Mouse (Mus musculus) naive thymus-derived CD4-positive, alpha-beta T cell, adult 2 months (primary cell): ENCODE results near the gene Xrcc4.
"Not testable (repeated sequence)": the region's sequence is repeated elsewhere in the genome, so short reads cannot be mapped to it uniquely, and the experiment has no call there.

ENCODE experiments used
- DNase-seq: peaks from one replicate; pipeline ENCODE4 v3.0.0-alpha.2; 2011; ENCODE audit warnings: low read depth

The Xrcc4 gene

GRCm38 (mm10) chr13:89812169-89812568 lies 277.2 kb downstream of the Xrcc4 start:
- DNase-seq, result no peak

DNA sequence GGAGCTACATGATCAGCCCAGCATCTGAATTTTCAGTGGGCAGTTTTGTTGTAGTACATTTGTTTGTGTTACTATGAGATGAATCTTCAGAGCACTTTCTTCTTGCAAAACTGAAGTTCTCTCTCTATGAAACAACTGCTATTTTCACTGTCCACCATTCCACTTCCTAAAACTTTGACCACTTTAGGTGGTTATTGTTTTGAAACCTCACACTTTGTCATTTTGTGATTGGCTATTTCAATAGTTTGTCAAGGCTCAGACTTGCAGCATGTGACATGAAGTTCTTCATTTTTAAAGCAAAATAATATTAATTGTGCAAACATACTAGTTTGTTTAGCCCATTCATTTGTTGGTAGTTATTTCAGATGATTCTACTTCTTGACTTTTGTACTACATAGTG lies 280.4 kb downstream of the Xrcc4 start:
- DNase-seq, result no peak

DNA sequence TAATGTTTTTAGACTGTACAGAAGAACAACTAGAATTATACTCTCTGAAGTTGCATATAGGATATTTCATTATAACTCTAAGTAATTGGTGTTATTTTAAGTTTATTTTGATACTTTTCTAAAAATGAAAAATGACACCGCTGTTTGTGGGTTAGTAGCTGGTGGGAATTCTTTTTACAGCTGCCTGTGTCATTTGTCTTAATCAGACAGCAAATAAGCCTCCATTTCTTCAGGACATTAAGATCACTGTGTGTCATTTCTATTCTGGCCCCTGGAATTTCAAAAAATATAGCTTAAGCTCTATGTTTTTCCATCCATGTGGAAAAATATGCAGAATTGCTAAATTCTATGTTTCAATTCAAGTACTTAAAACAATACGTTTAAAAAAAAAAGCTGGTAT lies 287.5 kb downstream of the Xrcc4 start:
- DNase-seq, result no peak

DNA sequence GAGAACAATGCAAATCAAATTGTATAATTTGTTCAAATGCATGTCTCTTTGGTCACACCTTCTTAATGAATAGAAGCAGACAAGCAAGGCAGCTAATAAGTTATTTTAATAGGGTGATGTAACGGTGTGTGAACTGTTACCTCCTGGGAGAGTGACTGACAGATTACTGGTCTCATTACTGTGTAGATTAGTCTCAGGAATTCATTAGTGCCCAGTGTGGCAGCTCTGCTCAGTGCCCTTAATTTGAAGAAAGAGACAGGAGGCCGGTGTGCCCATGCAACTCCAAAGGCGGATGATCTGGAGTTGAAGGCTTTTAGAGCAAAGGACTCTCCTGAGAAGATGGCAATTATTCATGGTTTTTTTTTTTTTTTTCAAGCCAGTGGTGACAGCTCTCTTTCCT lies 291.7 kb downstream of the Xrcc4 start:
- DNase-seq, result no peak

DNA sequence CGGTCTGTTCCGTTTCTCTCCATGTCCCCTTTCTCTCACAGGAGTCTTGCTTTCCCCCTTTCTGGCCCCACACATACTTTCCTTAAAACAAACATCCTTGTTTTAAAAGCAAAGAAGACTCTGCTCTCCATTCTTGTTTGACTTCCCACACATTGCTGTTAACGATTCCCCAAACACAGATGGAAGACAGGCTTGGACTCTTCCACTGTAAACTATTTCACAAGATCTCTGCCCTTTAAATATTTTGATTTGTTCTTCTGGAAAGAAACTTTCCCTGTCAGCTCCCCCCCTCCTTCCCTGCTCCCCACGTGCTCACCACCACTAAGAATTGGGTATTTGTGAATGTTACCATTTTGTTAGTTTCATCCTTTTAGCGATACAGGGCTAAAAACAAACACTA lies 297.9 kb downstream of the Xrcc4 start:
- no peak for DNase-seq

DNA sequence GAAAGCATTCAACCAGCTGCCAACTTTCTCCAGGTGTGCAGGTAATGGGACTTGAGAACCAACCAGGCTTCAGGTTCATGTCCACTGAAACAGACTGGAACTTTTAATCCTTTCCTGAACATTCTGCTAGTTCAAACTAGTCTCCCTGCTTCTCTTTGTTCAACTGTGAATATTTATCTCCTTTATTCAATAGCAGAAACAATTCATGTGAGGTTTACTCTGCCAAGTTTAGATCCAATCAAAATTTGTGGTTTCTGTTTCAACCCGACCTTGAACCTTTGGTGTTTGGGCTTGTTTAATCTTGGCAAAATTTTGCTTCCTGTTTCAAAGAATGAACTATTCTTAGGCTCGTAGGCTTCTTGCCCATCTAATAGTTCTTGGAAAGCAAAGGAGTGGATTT lies 306.5 kb downstream of the Xrcc4 start:
- DNase-seq, result no peak

GRCm38 (mm10) chr13:89780276-89780675 lies 309.1 kb downstream of the Xrcc4 start:
- no peak for DNase-seq

- DNase-seq, result peak; percentile 24
Measured at GRCm38 (mm10) chr13:89779208-89779911, 310.0 kb downstream of the Xrcc4 start.

GRCm38 (mm10) chr13:89777764-89778163 lies 311.6 kb downstream of the Xrcc4 start:
- DNase-seq, result no peak

- no peak for DNase-seq
Measured at GRCm38 (mm10) chr13:89777146-89777545, 312.3 kb downstream of the Xrcc4 start.

GRCm38 (mm10) chr13:89766551-89766950 lies 322.9 kb downstream of the Xrcc4 start:
- DNase-seq, result no peak

DNA sequence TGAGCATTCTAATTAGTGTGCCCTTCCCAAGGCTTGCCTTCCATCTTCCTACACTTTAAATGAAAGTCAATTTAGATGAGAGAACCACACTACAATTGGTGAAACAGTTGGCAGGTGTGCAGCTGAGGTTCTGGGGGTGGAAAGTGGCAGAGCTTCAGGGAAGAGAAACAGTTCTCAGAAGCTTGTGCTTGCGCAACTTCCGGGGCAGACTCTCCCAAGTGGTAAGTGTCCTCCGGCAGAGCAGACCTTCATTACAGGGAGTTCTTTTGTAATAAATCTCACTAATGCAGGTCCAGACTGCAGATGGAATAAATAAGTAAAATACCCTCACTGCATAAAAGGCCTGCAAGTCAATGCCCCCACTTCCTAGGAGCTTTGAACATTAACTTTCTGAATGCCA lies 323.4 kb downstream of the Xrcc4 start:
- no peak for DNase-seq

- DNase-seq, result no peak
Measured at GRCm38 (mm10) chr13:89762339-89762738, 327.1 kb downstream of the Xrcc4 start.

- no peak for DNase-seq
Measured at GRCm38 (mm10) chr13:89756347-89756746, 333.1 kb downstream of the Xrcc4 start.

- DNase-seq, result not testable (repeated sequence)
Measured at GRCm38 (mm10) chr13:89750562-89750961, 338.8 kb downstream of the Xrcc4 start.

DNA sequence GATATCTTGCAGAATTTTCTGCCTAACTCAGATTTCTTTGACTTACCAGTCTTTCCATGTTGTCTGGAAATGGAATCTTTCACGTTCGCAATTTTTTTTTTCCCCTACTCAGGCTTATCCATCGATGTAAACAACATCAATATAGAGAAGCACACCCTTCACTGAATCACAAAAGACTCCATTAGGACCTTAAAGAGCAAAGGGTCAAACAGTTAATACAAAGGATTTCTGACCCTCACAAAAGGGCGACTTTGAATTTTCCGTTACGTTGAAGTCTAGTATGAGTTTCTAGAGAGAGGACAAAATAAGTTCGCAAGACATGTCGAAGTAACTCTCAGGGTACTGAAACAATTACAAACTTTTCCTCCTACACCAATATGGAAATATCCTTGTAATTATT lies 346.2 kb downstream of the Xrcc4 start:
- DNase-seq, result no peak

- DNase-seq, result no peak
Measured at GRCm38 (mm10) chr13:89742686-89743200, 346.7 kb downstream of the Xrcc4 start.

DNA sequence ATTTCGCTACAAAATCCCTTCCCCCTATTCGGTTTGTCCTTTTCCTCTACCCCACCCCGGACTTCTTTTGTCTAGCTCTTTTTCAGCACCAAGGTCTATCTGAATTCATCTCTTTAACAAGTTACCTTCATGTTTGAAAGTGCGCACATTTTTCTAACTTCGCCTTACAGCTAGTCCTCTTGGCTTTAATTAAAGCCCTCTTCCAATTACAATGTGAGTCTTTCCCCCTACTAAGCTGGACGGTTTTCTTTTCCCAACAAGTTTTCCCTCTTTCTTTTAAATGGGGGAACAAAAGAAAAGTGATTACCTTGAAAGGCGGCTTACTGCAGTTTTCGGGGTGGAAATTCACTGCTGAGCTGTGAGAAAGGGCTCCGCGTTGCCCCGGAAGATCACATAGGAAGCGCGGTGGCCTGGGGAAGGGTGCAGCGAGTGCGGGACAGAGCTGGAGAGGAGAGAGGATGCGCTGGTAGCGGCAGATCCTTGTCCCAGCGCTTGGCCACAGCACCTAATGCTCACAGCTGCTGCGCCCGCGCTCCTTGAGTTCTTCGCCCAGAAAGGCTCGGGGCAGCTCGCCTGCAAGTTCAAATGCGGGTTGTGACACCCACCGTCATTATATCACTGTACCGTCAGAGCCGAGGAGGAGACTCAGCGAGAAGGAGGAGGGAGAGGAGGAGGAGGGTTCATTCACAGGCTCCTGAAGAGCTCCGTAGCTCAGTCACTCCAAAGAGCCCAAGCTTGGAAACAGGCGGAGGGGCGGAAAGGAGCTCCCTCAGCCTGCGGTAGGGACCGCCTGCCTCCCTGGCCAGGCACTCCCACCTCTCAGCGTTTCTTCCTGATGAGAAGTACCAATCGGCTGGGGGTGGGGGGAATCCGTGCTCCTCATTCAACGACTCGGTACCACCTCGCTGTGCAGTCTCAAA lies 347.4 kb downstream of the Xrcc4 start, which contains the start of gene Vcan:
Gene Vcan, minus strand, starts transcription at position 744 of the 920 bp plus-strand sequence.
- DNase-seq, result peak; percentile 5

DNA sequence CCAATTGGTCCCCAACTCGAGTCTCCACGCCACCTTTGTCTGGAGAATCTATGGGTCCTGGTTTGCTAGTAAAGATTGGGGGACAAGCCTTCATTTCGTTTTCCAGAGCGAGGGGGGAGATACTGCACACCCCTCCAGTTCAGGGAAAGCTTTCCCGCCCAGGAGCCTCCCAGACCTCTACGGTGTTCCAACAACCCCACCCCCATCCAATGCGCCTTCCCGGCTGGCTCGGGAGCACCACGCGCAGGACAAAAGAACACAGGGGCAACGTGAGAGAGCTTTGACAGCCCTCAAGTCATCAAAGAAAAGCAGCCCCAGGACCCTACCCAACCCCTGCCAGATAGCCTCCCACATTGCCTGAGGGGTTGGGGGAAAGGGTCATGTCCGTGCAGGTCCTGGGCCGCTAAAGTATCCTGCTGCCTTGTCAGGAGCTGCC lies 348.3 kb downstream of the Xrcc4 start:
- no peak for DNase-seq

DNA sequence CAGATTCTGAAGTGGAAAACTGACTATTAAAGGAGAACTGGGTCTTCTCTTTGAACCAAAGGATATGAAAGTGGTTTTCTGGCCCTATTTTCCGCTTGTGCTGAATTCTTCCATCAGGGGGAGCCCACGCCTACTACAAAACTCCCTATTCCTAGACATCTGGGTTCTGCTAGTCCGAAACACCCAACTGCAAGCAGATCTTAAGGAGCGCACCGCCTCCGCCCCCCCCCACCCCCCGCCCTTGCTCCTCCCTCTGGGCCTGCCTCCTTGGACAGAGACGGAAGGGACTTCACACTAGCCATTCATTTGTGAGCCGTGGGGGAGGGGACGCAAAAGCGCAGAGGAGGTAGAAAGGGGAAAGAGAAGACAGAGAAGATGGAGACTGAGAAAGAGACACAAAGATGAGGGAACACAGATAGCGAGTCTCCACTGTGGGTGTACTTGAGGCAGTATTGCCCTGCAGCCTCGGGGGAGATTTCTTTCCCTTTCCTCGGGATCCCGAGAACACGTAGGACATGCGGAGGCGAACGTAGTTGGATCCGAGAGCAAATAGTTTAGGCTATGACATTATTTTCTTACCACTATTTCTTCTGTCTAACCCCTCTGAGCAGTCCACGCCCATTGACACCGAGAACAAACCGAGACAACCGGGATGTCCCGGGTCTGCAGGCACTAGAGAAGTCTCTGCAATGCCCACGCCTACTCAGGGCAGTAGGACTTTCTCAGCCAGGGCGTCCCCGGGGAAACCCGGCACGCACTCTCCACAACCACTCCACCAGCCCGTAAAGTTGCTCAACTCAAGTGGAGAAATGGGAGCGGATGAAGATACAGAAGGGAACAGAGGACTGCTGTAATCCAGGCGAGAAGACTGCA lies 348.9 kb downstream of the Xrcc4 start:
- DNase-seq, result peak; percentile 32

GRCm38 (mm10) chr13:89739696-89740242 lies 349.6 kb downstream of the Xrcc4 start:
- DNase-seq, result no peak
